Mouse (Mus musculus) erythroblast, embryonic 14.5 days (primary cell): Measurements from ENCODE around the gene Map3k10.

Experiments used
- GATA1 ChIP-seq: IDR thresholded peaks from 2 replicates; pipeline ENCODE4 v1.6.1; 2012; ENCODE audit warnings: low read length, inconsistent platforms, mixed read lengths
- TAL1 ChIP-seq: IDR thresholded peaks from 3 replicates; pipeline ENCODE4 v1.6.1; 2012; ENCODE audit warnings: low read length, inconsistent platforms, mixed read lengths

DNA sequence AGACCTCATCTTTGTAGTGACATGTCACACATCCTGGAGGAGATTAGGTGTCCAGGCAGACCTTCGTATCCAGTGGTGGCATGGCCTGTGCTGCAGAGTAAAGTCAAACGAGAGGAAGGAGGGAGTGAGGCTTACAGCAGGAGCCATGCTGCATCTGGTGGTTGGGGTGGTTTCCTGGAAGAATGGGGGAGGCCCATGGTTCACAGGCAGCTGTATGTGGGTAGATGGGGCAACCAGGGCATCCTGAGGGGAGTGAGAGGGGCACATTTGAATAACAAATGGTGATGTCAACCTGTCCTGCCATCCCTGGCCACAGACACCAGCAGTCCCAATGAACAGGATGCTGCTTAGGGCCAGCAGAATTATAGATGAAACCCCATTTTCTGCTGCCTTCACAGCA, 64.7 kb downstream of the Map3k10 start:
- TF ChIP-seq GATA1 (no peak), TAL1 (no peak)
